Mouse (Mus musculus): ENCODE data around the gene Cd72.

Cd72 gene

GRCm38 (mm10) chr4:43427501-43428179, 26.8 kb downstream of the Cd72 start:
- no peak for DNase-seq (ENCODE audit: low read depth, low spot score)

- DNase-seq (ENCODE audit: low read depth, low spot score) = no peak
Observed at GRCm38 (mm10) chr4:43426487-43426886, 27.9 kb downstream of the Cd72 start.

- no peak for DNase-seq (ENCODE audit: low read depth, low spot score)
Observed at GRCm38 (mm10) chr4:43425648-43426380, 28.6 kb downstream of the Cd72 start.

GRCm38 (mm10) chr4:43425197-43425596, 29.2 kb downstream of the Cd72 start:
- no peak for DNase-seq (ENCODE audit: low read depth, low spot score)

- no peak for DNase-seq (ENCODE audit: low read depth, low spot score)
Observed at GRCm38 (mm10) chr4:43424072-43424471, 30.4 kb downstream of the Cd72 start.

GRCm38 (mm10) chr4:43423267-43423934, 31.0 kb downstream of the Cd72 start:
- no peak for DNase-seq (ENCODE audit: low read depth, low spot score)

GRCm38 (mm10) chr4:43421632-43422240, 32.7 kb downstream of the Cd72 start:
- no peak for DNase-seq (ENCODE audit: low read depth, low spot score)

- peak; percentile 86 for DNase-seq (ENCODE audit: low read depth, low spot score)
Observed at GRCm38 (mm10) chr4:43420305-43420704, 34.1 kb downstream of the Cd72 start.

GRCm38 (mm10) chr4:43419801-43420281, 34.6 kb downstream of the Cd72 start:
- DNase-seq (ENCODE audit: low read depth, low spot score) = no peak

- DNase-seq (ENCODE audit: low read depth, low spot score) = no peak
Observed at GRCm38 (mm10) chr4:43418973-43419656, 35.3 kb downstream of the Cd72 start.

- DNase-seq (ENCODE audit: low read depth, low spot score) = no peak
Observed at GRCm38 (mm10) chr4:43418450-43418849, 36.0 kb downstream of the Cd72 start.

GRCm38 (mm10) chr4:43417269-43418062, 37.0 kb downstream of the Cd72 start:
- no peak for DNase-seq (ENCODE audit: low read depth, low spot score)

GRCm38 (mm10) chr4:43416071-43416490, 38.3 kb downstream of the Cd72 start:
- no peak for DNase-seq (ENCODE audit: low read depth, low spot score)

- DNase-seq (ENCODE audit: low read depth, low spot score) = no peak
Observed at GRCm38 (mm10) chr4:43415221-43416070, 39.0 kb downstream of the Cd72 start.

- DNase-seq (ENCODE audit: low read depth, low spot score) = no peak
Observed at GRCm38 (mm10) chr4:43414761-43415160, 39.7 kb downstream of the Cd72 start.

GRCm38 (mm10) chr4:43407071-43407920, 47.1 kb downstream of the Cd72 start:
- DNase-seq (ENCODE audit: low read depth, low spot score) = no peak

- DNase-seq (ENCODE audit: low read depth, low spot score) = peak; percentile 91
Observed at GRCm38 (mm10) chr4:43406162-43406971, 48.1 kb downstream of the Cd72 start.

GRCm38 (mm10) chr4:43404697-43405096, 49.7 kb downstream of the Cd72 start:
- DNase-seq (ENCODE audit: low read depth, low spot score) = no peak
